Mouse (Mus musculus) gastrocnemius, adult 8-10 months (tissue): ENCODE results near the gene Tcf20. TPM values are rescaled to one million over a fixed set of nuclear protein-coding genes. Genes with fewer than 3 reads are reported as not detected.
"Not testable (repeated sequence)": the region's sequence is repeated elsewhere in the genome, so short reads cannot be mapped to it uniquely, and the experiment has no call there.

Source experiments
- DNase-seq, 2 experiments: peaks; one replicate each; pipeline ENCODE4 v3.0.0; 2022; ENCODE audit warnings: low spot score in 2 of 2
- total RNA-seq, 4 experiments: library from RNA; stranded (reverse); gene quantifications; 2 replicates each; pipeline ENCODE4 v1.2.4; 2022

Tcf20 gene
- total RNA-seq, 4 experiments from 2014 or later: 28.0 to 36.3 (median 32.1) TPM

DNA sequence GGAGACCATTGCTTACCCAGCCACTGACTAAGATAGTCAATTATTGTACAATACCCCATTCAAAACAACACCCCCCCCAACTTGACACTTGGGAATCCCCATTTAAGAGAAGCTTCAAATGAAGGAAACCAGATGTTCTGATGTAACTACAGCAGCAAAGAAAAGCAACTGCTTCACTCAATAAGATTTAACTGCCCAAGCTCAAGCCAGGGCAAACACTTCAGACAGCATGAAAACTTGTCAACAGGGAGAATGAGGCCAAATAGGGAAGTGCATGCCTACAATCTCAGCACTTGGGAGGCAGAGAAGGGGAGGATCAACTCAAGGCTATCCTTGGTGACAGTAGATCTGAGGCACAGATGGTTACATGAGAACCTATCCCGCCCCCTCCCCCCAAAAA is 166.0 kb downstream of the Tcf20 start:
- no peak for DNase-seq

GRCm38 (mm10) chr15:82815296-82815695 is 172.4 kb downstream of the Tcf20 start:
- no peak for DNase-seq

DNA sequence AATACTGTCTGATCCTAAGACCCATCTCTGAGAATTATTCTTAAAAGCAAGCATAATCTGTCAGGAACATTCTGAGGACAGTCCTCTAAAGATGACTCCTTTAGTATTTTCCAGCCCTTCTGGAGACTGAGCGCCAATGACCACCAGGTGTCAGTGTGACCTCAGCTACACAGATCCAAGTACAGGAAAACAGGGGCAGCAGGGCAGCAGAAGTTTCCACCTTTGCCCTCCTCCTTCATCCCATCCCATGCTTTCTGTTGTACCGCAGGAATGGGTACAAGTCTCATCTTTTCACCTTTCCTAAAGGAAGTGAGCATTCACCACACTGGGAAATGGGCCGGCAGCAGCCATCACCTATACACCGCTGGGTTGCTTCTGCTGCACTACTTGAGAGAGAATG is 172.9 kb downstream of the Tcf20 start:
- DNase-seq: peak; percentile 8 to 16

DNA sequence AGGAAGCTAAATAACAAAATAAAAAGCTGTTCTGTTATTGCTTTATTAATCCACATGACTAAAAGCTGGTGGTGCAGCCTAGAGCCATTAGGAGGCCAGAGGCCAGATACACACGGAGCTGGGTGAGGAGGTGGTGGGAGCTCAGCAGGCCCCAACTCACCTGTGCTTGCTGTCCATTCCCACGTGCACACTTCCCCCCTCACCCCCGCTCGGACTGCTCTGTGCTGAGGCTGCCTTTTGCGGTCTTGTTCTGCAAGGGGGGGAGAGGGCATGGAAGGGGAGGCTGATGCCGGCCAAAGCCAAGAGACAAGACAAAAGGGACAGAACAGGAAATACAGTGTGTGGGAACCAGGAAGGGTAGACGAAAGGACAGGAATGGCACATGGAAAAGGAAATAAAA is 173.4 kb downstream of the Tcf20 start:
- DNase-seq: no peak

- DNase-seq: no peak
Measured at GRCm38 (mm10) chr15:82810556-82810955, 177.1 kb downstream of the Tcf20 start.

DNA sequence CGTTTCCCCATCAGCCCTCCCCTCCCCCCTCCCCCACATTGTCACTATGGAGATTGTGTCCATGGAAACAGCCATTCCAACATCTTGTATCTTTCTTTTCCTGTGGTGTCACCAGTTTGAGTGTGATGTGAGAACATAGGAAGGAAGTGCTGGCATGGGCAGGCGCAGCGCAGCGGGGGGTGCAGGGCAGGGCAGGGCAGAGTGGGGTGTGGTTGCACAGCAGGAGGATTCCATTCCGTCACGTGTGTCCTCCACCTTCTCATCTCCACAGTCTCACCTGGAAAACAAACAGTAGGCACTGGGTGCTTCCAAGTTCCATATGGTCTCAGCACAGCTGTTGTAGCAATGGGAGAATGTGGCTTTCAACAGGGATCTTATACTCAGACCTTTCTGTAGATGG is 178.2 kb downstream of the Tcf20 start:
- DNase-seq: no peak

- no peak for DNase-seq
Measured at GRCm38 (mm10) chr15:82806969-82807763, 180.5 kb downstream of the Tcf20 start.

GRCm38 (mm10) chr15:82804708-82805639 is 182.7 kb downstream of the Tcf20 start:
- peak; percentile 54 to 69 for DNase-seq

GRCm38 (mm10) chr15:82795936-82796440 is 191.7 kb downstream of the Tcf20 start:
- no peak for DNase-seq

GRCm38 (mm10) chr15:82794277-82794676 is 193.4 kb downstream of the Tcf20 start, which contains the start of gene Cyp2d26:
Gene Cyp2d26, minus strand, starts transcription at chr15:82794294.
- DNase-seq: no peak

DNA sequence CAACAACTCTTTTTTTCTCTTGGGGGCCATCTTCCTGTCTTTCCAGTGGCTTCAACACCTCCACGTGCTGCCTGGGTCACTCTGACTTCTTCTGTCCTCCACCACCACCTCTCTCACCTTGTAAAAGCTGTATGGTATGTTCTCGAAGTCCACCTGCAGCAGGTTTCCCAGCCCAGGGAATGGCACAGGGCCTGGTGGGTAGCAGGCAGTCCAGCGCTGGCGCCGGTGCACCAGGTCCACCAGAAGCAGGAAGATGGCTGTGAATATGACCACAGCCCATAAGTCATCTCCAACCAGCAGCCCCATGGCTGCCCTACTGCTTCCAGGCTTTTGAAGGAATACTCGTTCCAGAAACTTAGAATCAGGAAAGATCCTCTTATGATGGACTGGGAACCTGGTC is 193.8 kb downstream of the Tcf20 start:
- no peak for DNase-seq

- no peak for DNase-seq
Measured at GRCm38 (mm10) chr15:82793454-82793853, 194.2 kb downstream of the Tcf20 start.

DNA sequence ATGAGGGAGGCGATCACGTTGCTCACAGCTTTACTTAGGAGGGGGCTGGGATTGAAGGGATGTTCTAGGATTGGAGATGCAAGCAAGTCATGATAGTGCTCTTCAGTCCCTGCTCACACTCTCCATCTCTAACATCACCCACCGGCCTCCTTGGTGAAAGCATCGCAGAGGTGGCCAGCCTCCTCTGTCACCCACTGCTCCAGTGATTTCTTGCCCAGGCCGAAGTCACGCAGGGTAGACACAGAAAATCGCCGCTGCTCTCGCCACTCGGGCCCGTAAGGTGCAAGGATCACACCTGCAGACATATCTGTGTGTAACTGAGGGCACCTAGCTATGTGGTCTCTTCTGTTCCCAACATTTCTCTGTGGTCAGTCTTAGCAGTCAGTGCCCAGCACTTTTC is 195.1 kb downstream of the Tcf20 start:
- no peak for DNase-seq

DNA sequence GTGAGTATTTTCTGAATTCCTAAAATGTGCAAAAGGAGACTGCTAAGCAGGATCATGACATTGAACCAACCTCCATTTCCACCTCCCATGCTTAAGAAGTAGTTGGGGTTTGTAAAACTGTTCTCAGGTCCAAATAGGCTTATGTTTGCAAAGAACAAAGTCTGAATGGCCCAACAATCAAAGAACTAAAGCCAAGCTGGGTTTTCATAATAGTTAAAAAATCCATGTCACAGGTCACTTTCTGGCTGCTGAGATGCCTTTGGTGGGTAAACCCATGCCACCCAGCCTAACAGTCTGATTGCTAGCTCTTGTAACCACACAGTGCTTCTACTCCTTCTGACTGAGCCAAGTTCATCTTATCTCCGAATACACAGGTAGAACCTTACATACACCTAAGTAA is 203.1 kb downstream of the Tcf20 start:
- DNase-seq: no peak

DNA sequence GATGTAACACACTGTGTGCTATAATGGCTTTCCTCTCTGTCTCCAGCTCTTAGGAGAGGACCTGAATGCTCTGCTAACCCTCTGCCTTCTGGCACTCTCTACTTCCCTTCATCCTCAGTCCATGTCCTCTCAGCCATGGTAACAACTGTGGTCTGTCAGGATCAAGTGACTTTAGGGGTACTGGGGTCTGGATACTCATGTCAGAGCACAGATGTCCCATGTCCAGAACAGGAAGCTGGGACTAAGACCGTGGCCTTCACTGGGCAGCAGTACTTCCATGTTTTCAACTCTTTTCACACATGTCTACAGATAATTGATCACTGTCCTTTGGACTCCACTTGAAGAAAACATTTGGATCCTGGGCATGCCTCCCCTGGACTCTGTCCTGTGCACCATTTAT is 203.9 kb downstream of the Tcf20 start:
- no peak for DNase-seq

- not testable (repeated sequence) for DNase-seq
Measured at GRCm38 (mm10) chr15:82777856-82778255, 209.8 kb downstream of the Tcf20 start.

DNA sequence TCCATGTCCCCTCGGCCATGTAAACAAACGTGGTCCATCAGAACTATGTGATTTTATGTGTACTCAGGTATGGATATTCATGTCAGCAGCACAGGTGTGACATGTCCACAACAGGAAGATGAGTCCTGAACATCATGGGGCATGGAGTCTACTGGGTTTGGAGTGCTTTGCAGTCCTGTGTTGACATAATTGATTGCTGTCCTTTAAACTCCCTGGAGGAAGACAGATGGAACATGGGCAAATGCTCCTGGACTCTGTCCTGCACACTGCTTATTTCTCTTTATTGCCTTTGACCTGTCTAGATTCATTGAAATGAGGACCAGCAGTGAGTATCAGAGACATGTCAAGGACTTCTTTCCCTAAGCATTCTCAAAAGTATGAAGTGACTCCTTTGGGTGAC is 221.7 kb downstream of the Tcf20 start:
- DNase-seq: no peak

DNA sequence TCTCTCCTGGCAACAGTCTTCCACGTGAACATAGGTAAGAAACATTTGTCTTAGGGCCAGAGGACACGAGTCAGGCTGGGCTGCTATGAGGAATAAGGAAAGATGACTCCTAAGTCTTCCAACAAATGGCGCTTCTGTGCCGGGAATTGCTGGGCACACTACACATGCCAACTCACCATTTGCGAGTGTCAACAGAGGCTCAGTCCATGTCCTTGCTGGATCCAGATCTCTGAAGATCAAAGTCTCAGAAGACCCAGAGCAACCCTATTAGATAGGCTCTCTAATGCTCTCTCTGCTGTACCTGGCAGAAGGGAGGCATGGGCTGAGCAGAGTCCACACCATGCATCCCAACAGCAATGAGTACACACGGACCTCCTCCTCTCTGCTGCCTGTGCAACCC is 222.8 kb downstream of the Tcf20 start:
- DNase-seq: no peak

DNA sequence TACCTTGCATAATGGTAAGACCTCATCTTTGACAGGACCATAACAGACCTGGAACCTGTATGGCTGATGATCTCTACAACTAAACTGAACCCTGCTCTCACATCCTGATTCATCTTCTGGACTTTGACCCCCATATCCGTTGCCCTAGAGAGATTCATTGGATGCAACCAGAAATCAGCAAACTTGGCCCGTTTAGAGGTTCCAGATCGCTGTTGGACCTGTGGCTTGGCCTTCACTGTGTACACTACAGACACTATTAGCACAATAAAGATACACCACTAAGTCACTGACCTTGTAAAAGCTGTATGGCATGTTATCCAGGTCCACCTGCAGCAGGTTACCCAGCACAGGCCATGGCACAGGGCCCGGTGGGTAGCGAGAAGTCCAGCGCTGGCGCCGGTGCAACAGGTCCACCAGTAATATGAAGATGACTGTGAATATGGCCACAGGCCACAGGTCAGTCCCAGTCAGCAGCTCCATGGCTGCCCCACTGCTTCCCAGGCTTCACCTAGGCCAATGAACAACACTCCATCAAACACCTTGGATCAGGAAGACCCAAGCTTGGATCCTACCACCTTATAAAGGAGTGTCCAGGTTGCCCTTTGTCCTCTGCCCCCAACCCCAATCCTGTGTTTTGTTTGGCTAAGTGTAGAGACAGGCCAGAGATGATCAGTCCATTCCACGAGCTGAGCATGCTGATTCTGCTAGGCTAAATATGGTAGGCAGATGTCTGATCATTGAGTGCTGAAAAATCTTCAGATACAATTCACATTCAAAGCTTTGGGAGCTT is 223.8 kb downstream of the Tcf20 start, which contains the start of gene Cyp2d40:
TSS of gene Cyp2d40 (minus strand) at position 553 of the 790 bp plus-strand sequence.
- DNase-seq: no peak
